Mouse (Mus musculus): ENCODE data around the gene Wnt16. TPM values are rescaled to one million over a fixed set of nuclear protein-coding genes. Genes with fewer than 3 reads are reported as not detected.
"Not testable (repeated sequence)": the region's sequence is repeated elsewhere in the genome, so short reads cannot be mapped to it uniquely, and the experiment has no call there.

Wnt16 gene
- 0.39 and 0.52 TPM in 2 replicates for polyA plus RNA-seq (2016; fragmentation: Nextera tagmentation; extraction: Ambion mirVana)

- peak; percentile 54 for DNase-seq (ENCODE audit: low spot score)
- H3K27me3 ChIP-seq (ENCODE audit: low read depth, poor library complexity, severe bottlenecking): peaks cover 68% of the 10 kb centered on the region
- H3K4me3 ChIP-seq: peak within 1 kb of the TSS; percentile 62
- H3K27ac ChIP-seq (replicated peaks): no peak within 1 kb of the TSS
- H3K36me3 ChIP-seq: no peaks in the 10 kb centered on the region
- H3K4me1 ChIP-seq: peaks cover 22% of the 10 kb centered on the region
- no peaks in the 10 kb centered on the region for H3K9me3 ChIP-seq (replicated peaks)
- WGBS: under 1% methylated on average over 20 of the region's 20 CpGs
These were observed at the start of gene Wnt16 for GRCm38 (mm10) chr6:22288004-22288736. Wnt16 (plus strand) TSS chr6:22288227.

- Histone ChIP-seq H3K36me3 (no peaks in the 10 kb centered on the region), H3K27ac (replicated peaks) (no peak overlapping the region), H3K27me3 (ENCODE audit: low read depth, poor library complexity, severe bottlenecking) (no peaks in the 10 kb centered on the region), H3K4me3 (no peak overlapping the region), H3K9me3 (replicated peaks) (no peaks in the 10 kb centered on the region), H3K4me1 (no peaks in the 10 kb centered on the region)
- no peak for DNase-seq (ENCODE audit: low spot score)
- WGBS: 74% methylated on average over 8 of the region's 8 CpGs
These were observed 44.7 kb upstream of the Wnt16 start for GRCm38 (mm10) chr6:22243321-22243720.

- Histone ChIP-seq H3K27me3 (ENCODE audit: low read depth, poor library complexity, severe bottlenecking) (no peaks in the 10 kb centered on the region), H3K4me1 (no peaks in the 10 kb centered on the region), H3K4me3 (no peak overlapping the region), H3K9me3 (replicated peaks) (no peaks in the 10 kb centered on the region), H3K27ac (replicated peaks) (no peak overlapping the region), H3K36me3 (no peaks in the 10 kb centered on the region)
- 95% methylated on average over 2 of the region's 2 CpGs for WGBS
- no peak for DNase-seq (ENCODE audit: low spot score)
These were observed 41.3 kb upstream of the Wnt16 start for GRCm38 (mm10) chr6:22246696-22247095.

DNA sequence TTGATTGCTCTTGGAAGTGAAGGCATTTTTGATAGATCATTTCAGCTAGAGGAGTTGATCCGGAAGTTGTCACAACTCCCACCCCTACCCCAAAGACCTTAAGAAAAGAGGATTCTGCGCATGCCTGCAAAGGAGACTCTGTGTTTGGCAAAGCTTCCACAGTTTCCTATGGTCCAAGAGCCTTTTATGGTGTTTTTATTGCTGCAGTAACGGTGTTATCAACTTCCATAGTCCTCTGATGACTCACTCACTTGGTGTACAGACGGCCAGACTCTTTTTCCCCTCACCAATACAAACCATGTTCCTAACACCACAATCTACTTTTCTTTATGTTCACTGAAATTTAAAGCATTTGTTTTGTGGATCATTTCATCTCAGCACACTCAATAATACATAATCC is 29.2 kb upstream of the Wnt16 start:
- no peak overlapping the region for H3K4me3 ChIP-seq
- no peaks in the 10 kb centered on the region for H3K27me3 ChIP-seq (ENCODE audit: low read depth, poor library complexity, severe bottlenecking)
- no peak for DNase-seq (ENCODE audit: low spot score)
- no peaks in the 10 kb centered on the region for H3K9me3 ChIP-seq (replicated peaks)
- no peak overlapping the region for H3K27ac ChIP-seq (replicated peaks)
- H3K4me1 ChIP-seq: no peaks in the 10 kb centered on the region
- H3K36me3 ChIP-seq: no peaks in the 10 kb centered on the region
- WGBS: 93% methylated on average over 4 of the region's 4 CpGs

- WGBS: 82% methylated on average over 4 of the region's 4 CpGs
- H3K4me1 ChIP-seq: no peaks in the 10 kb centered on the region
These were observed 25.5 kb upstream of the Wnt16 start for GRCm38 (mm10) chr6:22262519-22262918.

GRCm38 (mm10) chr6:22264094-22264493 is 23.9 kb upstream of the Wnt16 start:
- H3K36me3 ChIP-seq; DNase-seq (ENCODE audit: low spot score); H3K27ac ChIP-seq (replicated peaks); H3K4me3 ChIP-seq; H3K27me3 ChIP-seq (ENCODE audit: low read depth, poor library complexity, severe bottlenecking); H3K9me3 ChIP-seq (replicated peaks); H3K4me1 ChIP-seq: not testable (repeated sequence)
- WGBS: 89% methylated on average over 8 of the region's 8 CpGs

More at GRCm38 (mm10) chr6:22262519-22262918, 25.5 kb upstream of the Wnt16 start:
- no peak overlapping the region for H3K27ac ChIP-seq (replicated peaks)
- no peaks in the 10 kb centered on the region for H3K36me3 ChIP-seq
- no peaks in the 10 kb centered on the region for H3K27me3 ChIP-seq (ENCODE audit: low read depth, poor library complexity, severe bottlenecking)
- no peaks in the 10 kb centered on the region for H3K9me3 ChIP-seq (replicated peaks)
- DNase-seq (ENCODE audit: low spot score): no peak
- no peak overlapping the region for H3K4me3 ChIP-seq

- no peak for DNase-seq (ENCODE audit: low spot score)
- 84% methylated on average over 4 of the region's 4 CpGs for whole genome bisulfite sequencing
- Histone ChIP-seq H3K4me1 (no peaks in the 10 kb centered on the region), H3K27ac (replicated peaks) (no peak overlapping the region), H3K9me3 (replicated peaks) (no peaks in the 10 kb centered on the region), H3K4me3 (no peak overlapping the region), H3K27me3 (ENCODE audit: low read depth, poor library complexity, severe bottlenecking) (no peaks in the 10 kb centered on the region), H3K36me3 (no peaks in the 10 kb centered on the region)
These were observed 22.0 kb upstream of the Wnt16 start for GRCm38 (mm10) chr6:22266018-22266417.

DNA sequence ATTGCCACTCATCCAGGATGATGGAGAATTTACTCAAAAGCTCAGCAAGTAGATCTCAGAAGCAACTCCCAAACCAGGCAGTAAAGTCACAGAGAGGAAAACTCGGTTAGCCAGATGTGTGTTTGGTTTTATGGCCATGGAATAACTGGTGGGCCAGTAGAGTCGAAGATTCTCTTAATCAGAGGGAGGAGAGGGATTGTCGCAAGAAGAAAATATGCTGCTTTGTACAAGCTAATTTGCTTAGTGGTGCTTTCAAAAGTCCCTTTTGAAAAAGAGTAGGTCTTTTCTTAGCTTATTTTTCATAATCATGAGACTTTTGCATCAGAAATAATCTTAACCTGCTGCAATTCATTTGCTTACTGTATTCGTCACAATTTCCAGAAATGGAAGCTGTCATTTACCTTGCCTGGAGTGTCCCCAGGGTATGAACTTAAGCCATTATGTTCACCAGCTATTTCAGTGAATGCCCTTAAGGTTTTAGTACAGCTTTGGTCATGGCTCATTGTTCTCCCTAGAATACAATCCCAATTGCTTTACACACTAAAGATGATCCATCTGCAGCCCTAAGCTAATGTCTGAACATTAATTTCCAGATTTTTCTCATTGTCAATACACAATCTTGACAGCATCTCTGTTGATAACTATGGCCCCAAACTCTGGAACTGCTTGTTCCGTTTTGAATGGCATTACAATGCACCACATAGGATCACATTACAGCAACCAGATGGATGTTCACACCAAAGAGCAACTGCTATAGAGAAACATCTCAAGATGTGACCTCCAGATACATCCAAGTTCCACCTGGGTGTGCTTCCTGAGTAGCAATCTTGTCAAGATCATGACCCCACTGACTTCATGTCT is 20.0 kb upstream of the Wnt16 start:
- Histone ChIP-seq H3K4me3 (no peak overlapping the region), H3K4me1 (no peaks in the 10 kb centered on the region), H3K36me3 (no peaks in the 10 kb centered on the region), H3K27me3 (ENCODE audit: low read depth, poor library complexity, severe bottlenecking) (no peaks in the 10 kb centered on the region), H3K9me3 (replicated peaks) (no peaks in the 10 kb centered on the region), H3K27ac (replicated peaks) (no peak overlapping the region)
- DNase-seq (ENCODE audit: low spot score): no peak
- WGBS: 84% methylated on average over 5 of the region's 5 CpGs

DNA sequence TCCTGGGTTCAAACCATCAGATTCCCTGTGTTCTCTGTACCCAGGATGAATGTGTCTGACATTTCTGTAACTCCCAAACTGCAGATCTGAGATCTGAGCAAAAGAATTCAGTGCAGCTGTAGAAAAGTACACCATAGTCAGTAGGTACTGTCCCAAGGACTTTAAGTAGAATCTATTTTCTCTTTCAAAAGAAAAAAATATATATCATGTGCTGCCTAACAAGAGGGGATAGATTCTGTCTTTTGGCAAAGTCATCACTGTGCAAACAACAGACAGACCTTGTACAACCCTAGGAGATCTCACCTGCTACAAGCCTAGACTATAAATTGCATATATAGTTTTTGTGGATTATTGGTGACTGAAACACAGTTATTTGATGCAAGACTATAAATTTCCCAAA is 19.4 kb upstream of the Wnt16 start:
- H3K27ac ChIP-seq (replicated peaks): no peak overlapping the region
- DNase-seq (ENCODE audit: low spot score): no peak
- no peaks in the 10 kb centered on the region for H3K4me1 ChIP-seq
- H3K4me3 ChIP-seq: no peak overlapping the region
- H3K36me3 ChIP-seq: no peaks in the 10 kb centered on the region
- H3K27me3 ChIP-seq (ENCODE audit: low read depth, poor library complexity, severe bottlenecking): no peaks in the 10 kb centered on the region
- H3K9me3 ChIP-seq (replicated peaks): no peaks in the 10 kb centered on the region

DNA sequence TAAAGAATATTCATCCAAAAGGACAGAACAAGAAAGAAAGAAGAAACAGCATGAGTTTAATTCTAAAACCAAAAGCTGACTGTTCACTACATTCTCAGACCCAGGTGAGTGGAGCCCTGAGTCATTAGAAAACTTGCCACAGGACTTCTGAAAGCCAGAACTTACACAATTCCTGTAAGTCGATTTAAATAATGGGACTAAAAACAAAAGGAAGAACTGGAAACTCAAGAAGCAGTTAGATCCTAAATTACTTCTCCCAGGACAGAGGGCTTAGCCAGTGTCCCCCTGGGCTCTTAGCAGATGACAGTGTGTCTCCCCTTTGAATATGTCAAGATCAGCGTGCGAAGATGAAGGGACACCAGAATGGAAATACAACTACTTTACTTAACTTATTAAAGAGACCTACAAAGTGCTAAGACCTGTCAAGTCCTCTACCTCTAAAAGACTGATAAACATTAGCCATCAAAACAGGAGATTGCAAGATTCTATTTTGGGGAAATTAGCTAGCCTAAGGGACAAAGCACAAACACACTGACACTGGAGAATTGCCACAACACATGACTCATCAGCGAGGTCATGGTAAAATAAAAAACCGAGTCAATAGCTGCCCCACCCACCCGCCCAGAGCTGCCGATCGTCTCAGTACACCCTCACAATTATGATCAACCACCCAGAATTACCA is 18.0 kb upstream of the Wnt16 start:
- no peaks in the 10 kb centered on the region for H3K4me1 ChIP-seq
- WGBS: 83% methylated on average over 8 of the region's 8 CpGs

DNA sequence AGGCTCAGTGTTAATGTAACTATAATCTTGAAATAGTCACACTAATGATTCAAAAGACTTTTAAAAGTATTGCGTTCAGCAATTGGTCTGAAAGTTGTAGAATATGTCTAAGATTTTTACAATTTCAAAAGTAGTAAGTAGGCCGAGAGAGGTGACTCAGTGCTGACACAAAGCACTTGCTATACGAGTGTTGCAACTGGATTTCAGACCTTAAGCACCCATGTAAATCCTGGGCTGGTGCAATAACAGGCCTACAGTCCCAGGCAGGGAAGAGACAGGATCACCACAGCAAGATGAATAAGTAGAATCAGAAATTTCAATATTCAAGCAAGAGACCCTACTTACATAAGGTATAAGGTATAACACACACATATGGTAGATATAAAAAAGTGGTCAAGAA is 10.1 kb upstream of the Wnt16 start:
- Histone ChIP-seq H3K27ac (replicated peaks) (no peak overlapping the region), H3K9me3 (replicated peaks) (no peaks in the 10 kb centered on the region), H3K36me3 (no peaks in the 10 kb centered on the region), H3K27me3 (ENCODE audit: low read depth, poor library complexity, severe bottlenecking) (no peaks in the 10 kb centered on the region; the same call in 1 of the 2 replicates), H3K4me3 (no peak overlapping the region), H3K4me1 (no peaks in the 10 kb centered on the region)
- DNase-seq (ENCODE audit: low spot score): no peak
- 90% methylated on average over 3 of the region's 3 CpGs for WGBS

More for the DNA sequence above, 18.0 kb upstream of the Wnt16 start:
- H3K36me3 ChIP-seq: no peaks in the 10 kb centered on the region
- DNase-seq (ENCODE audit: low spot score): no peak
- H3K27ac ChIP-seq (replicated peaks): no peak overlapping the region
- H3K4me3 ChIP-seq: no peak overlapping the region
- no peaks in the 10 kb centered on the region for H3K9me3 ChIP-seq (replicated peaks)
- H3K27me3 ChIP-seq (ENCODE audit: low read depth, poor library complexity, severe bottlenecking): no peaks in the 10 kb centered on the region

- Histone ChIP-seq H3K4me3 (no peak overlapping the region), H3K36me3 (no peaks in the 10 kb centered on the region), H3K27ac (replicated peaks) (no peak overlapping the region), H3K9me3 (replicated peaks) (no peaks in the 10 kb centered on the region), H3K27me3 (ENCODE audit: low read depth, poor library complexity, severe bottlenecking) (no peaks in the 10 kb centered on the region; the same call in 1 of the 2 replicates), H3K4me1 (no peaks in the 10 kb centered on the region)
- WGBS: 77% methylated on average over 14 of the region's 14 CpGs
- DNase-seq (ENCODE audit: low spot score): no peak
These were observed 7.7 kb upstream of the Wnt16 start for GRCm38 (mm10) chr6:22280217-22280861.

All from midbrain, embryonic 10.5 days (tissue).